Mouse (Mus musculus) brain, embryonic 14.5 days (tissue): ENCODE measurements around the gene Rnf182.

Experiments used
- CTCF ChIP-seq: fragments of 200-500 bp; IDR thresholded peaks from 2 replicates; pipeline ENCODE4 v1.5.1; 2012; ENCODE audit warnings: inconsistent platforms, mild to moderate bottlenecking, moderate library complexity, borderline replicate concordance; ENCODE audit not compliant: insufficient read depth, insufficient read length; ENCODE audit errors: extremely low read depth
- POLR2A ChIP-seq: fragments of 200-500 bp; IDR thresholded peaks from 2 replicates; pipeline ENCODE4 v1.6.1; 2012; ENCODE audit warnings: mild to moderate bottlenecking, inconsistent platforms, borderline replicate concordance; ENCODE audit not compliant: poor library complexity, insufficient read depth, insufficient read length, severe bottlenecking; ENCODE audit errors: extremely low read depth

- TF ChIP-seq POLR2A (no peak), CTCF (no peak)
Observed at GRCm38 (mm10) chr13:43677883-43678244, 62.4 kb downstream of the Rnf182 start.
